Mouse (Mus musculus): Measurements from ENCODE around the gene Pgam5.

Pgam5 gene

GRCm38 (mm10) chr5:110230401-110230779, 39.3 kb downstream of the Pgam5 start:
- DNase-seq (ENCODE audit: low read depth) = no peak

- no peak for DNase-seq (ENCODE audit: low read depth)
Measured at GRCm38 (mm10) chr5:110227336-110227883, 42.3 kb downstream of the Pgam5 start.

GRCm38 (mm10) chr5:110225056-110225455, 44.7 kb downstream of the Pgam5 start:
- no peak for DNase-seq (ENCODE audit: low read depth)

GRCm38 (mm10) chr5:110222757-110223156, 47.0 kb downstream of the Pgam5 start:
- DNase-seq (ENCODE audit: low read depth) = no peak

GRCm38 (mm10) chr5:110220331-110220730, 49.4 kb downstream of the Pgam5 start:
- DNase-seq (ENCODE audit: low read depth) = no peak

- no peak for DNase-seq (ENCODE audit: low read depth)
Measured at GRCm38 (mm10) chr5:110216780-110217179, 52.9 kb downstream of the Pgam5 start.

- no peak for DNase-seq (ENCODE audit: low read depth)
Measured at GRCm38 (mm10) chr5:110211312-110211711, 58.4 kb downstream of the Pgam5 start.
